In the genomic region with DNA sequence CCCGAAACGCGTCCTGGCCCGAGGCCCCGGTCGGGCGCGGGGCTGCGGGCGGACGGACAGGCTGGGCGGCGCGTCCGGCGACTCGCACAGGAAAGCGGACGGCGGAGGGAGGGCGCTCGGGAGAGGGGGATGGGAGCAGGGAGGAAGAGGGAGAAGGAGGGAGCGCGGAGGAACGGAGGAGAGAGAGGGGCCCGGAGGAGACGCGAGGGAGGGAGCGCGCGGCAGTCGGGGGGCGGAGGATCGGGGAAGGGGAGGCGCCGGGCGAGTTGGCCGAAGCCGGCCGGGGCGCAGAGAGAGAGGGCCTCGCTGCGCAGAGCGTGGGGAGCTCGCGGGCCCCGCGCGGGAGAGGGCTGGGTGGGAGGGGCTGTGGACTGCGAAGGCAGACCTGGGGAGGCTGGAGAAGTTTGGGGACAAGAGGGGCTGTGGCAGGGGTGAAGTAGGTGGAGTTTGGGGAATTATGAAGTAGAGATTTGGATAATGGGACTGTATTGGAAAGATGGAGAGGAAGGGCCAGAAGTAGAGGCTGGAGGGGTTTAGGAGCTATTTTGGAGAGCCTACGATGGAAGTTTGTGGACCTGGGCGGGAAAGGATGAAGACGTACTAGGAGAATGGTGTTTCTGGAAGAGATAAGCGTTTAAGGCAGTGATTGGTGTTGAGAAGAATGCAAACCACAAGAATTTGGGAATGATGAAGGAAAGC, we compare ENCODE assay signal across 8 mouse cellular contexts. TPM values are rescaled to one million over a fixed set of nuclear protein-coding genes. Genes with fewer than 3 reads are reported as not detected.
DNase-seq lines count a peak whose midpoint lies in the region; ATAC-seq and TF ChIP-seq lines count a peak whose summit lies in the region.

No protein-coding gene starts in this region.

- TF ChIP-seq EP300 in stomach, postnatal 0 days (optimal IDR thresholded peaks at IDR 0.05), result peak; percentile 35

- WGBS in embryonic facial prominence, embryonic 12.5 days, result 1% methylated on average over 50 of the region's 54 CpGs
- WGBS in heart, embryonic 10.5 days, result under 1% methylated on average over 51 of the region's 54 CpGs
- WGBS in liver, embryonic 12.5 days (ENCODE audit: insufficient replicate concordance), result 2% methylated on average over 53 of the region's 54 CpGs
- WGBS in stomach, postnatal 0 days, result under 1% methylated on average over 47 of the region's 54 CpGs

- peak overlapping the region; percentile 78 for H3K4me2 ChIP-seq in embryonic facial prominence, embryonic 12.5 days (replicated peaks)
- peak overlapping the region; percentile 93 for H3K4me2 ChIP-seq in liver, embryonic 12.5 days
- peak overlapping the region; percentile 72 for H3K4me2 ChIP-seq in stomach, postnatal 0 days (replicated peaks; ENCODE audit: low read depth)

- peak; percentile 77 for ATAC-seq in embryonic facial prominence, embryonic 12.5 days (ENCODE audit: insufficient number of reproducible peaks, insufficient read depth, low FRiP score, low TSS enrichment)
- peak; percentile 42 for ATAC-seq in liver, embryonic 12.5 days
- peak; percentile 76 for ATAC-seq in stomach, postnatal 0 days (ENCODE audit: low FRiP score, low TSS enrichment)

- peaks cover 41% of the 10 kb centered on the region for H3K4me1 ChIP-seq in embryonic facial prominence, embryonic 12.5 days
- peaks cover 50% of the 10 kb centered on the region for H3K4me1 ChIP-seq in heart, embryonic 10.5 days
- H3K4me1 ChIP-seq in liver, embryonic 12.5 days, result peaks cover 41% of the 10 kb centered on the region
- peaks cover 10% of the 10 kb centered on the region for H3K4me1 ChIP-seq in stomach, postnatal 0 days (replicated peaks; ENCODE audit: control insufficient read depth, insufficient read depth)

- TF ChIP-seq CTCF in stomach, postnatal 0 days (IDR thresholded peaks at IDR 0.05; ENCODE audit: low read depth), result no peak

- peak overlapping the region; percentile 74 for H3K4me3 ChIP-seq in embryonic facial prominence, embryonic 12.5 days
- H3K4me3 ChIP-seq in heart, embryonic 10.5 days, result peak overlapping the region; percentile 92
- H3K4me3 ChIP-seq in liver, embryonic 12.5 days, result peak overlapping the region; percentile 71
- peak overlapping the region; percentile 76 for H3K4me3 ChIP-seq in stomach, postnatal 0 days (ENCODE audit: low read depth, low read length)

- peak overlapping the region; percentile 99 for H3K27ac ChIP-seq in embryonic facial prominence, embryonic 12.5 days
- H3K27ac ChIP-seq in heart, embryonic 10.5 days, result peak overlapping the region; percentile 98
- H3K27ac ChIP-seq in liver, embryonic 12.5 days, result peak overlapping the region; percentile 72
- peak overlapping the region; percentile 97 for H3K27ac ChIP-seq in stomach, postnatal 0 days (replicated peaks)

- H3K9me3 ChIP-seq in embryonic facial prominence, embryonic 12.5 days, result no peaks in the 10 kb centered on the region
- H3K9me3 ChIP-seq in heart, embryonic 10.5 days, result no peaks in the 10 kb centered on the region
- no peaks in the 10 kb centered on the region for H3K9me3 ChIP-seq in liver, embryonic 12.5 days (replicated peaks)
- no peaks in the 10 kb centered on the region for H3K9me3 ChIP-seq in stomach, postnatal 0 days (ENCODE audit: control insufficient read depth, low read length)

- H3K9ac ChIP-seq in embryonic facial prominence, embryonic 12.5 days, result peak overlapping the region; percentile 98
- H3K9ac ChIP-seq in liver, embryonic 12.5 days, result peak overlapping the region; percentile 72
- peak overlapping the region; percentile 94 for H3K9ac ChIP-seq in stomach, postnatal 0 days (ENCODE audit: low read length)

- peak; percentile 39 to 42 for DNase-seq in B cell, adult 2 months
- peak; percentile 93 for DNase-seq in adrenal gland, postnatal 14 days
- peak; percentile 91 for DNase-seq in heart, embryonic 10.5 days (ENCODE audit: low spot score)
- peak; percentile 82 for DNase-seq in kidney, adult 9 months
- DNase-seq in naive thymus-derived CD4-positive, alpha-beta T cell, adult 2 months (ENCODE audit: low read depth), result peak; percentile 59
- DNase-seq in stomach, postnatal 0 days (ENCODE audit: low spot score), result peak; percentile 88

- H3K36me3 ChIP-seq in embryonic facial prominence, embryonic 12.5 days, result no peaks in the 10 kb centered on the region
- H3K36me3 ChIP-seq in heart, embryonic 10.5 days, result no peaks in the 10 kb centered on the region
- H3K36me3 ChIP-seq in liver, embryonic 12.5 days, result no peaks in the 10 kb centered on the region
- H3K36me3 ChIP-seq in stomach, postnatal 0 days (ENCODE audit: control insufficient read depth, insufficient read depth, low read length), result no peaks in the 10 kb centered on the region

- no peaks in the 10 kb centered on the region for H3K27me3 ChIP-seq in embryonic facial prominence, embryonic 12.5 days
- H3K27me3 ChIP-seq in heart, embryonic 10.5 days (ENCODE audit: insufficient read depth, poor library complexity, severe bottlenecking), result peaks cover 7% of the 10 kb centered on the region; the same call in 1 of the 2 replicates
- H3K27me3 ChIP-seq in liver, embryonic 12.5 days (replicated peaks), result peaks cover 94% of the 10 kb centered on the region
- H3K27me3 ChIP-seq in stomach, postnatal 0 days (ENCODE audit: control insufficient read depth, insufficient read depth, low read length), result no peaks in the 10 kb centered on the region

RNA-seq across cellular contexts. Expression of a gene that starts 0.5 kb away (rescaled TPM):
- total RNA-seq in adrenal gland, postnatal 14 days (2021), result 70.3 and 84.6 TPM in 2 replicates
- 20.1 and 20.5 TPM in 2 replicates for polyA plus RNA-seq in embryonic facial prominence, embryonic 12.5 days (2016; fragmentation: Nextera tagmentation; extraction: Ambion mirVana)
- 7.4 and 11.4 TPM in 2 replicates for polyA plus RNA-seq in heart, embryonic 10.5 days (2016; fragmentation: Nextera tagmentation; extraction: Ambion mirVana)
- polyA plus RNA-seq in liver, embryonic 12.5 days (2016; fragmentation: Nextera tagmentation; extraction: Ambion mirVana), result 2.6 and 2.9 TPM in 2 replicates
- polyA plus RNA-seq in stomach, postnatal 0 days (2015; fragmentation: Nextera tagmentation; extraction: Ambion mirVana), result 6.6 and 6.9 TPM in 2 replicates

RNA-seq across cellular contexts. Expression of a gene that starts 1.0 kb away (rescaled TPM):
- not detected in 2 replicates for total RNA-seq in adrenal gland, postnatal 14 days (2021)
- polyA plus RNA-seq in embryonic facial prominence, embryonic 12.5 days (2016; fragmentation: Nextera tagmentation; extraction: Ambion mirVana), result not detected in 2 replicates
- polyA plus RNA-seq in heart, embryonic 10.5 days (2016; fragmentation: Nextera tagmentation; extraction: Ambion mirVana), result not detected in 2 replicates
- not detected in 2 replicates for polyA plus RNA-seq in liver, embryonic 12.5 days (2016; fragmentation: Nextera tagmentation; extraction: Ambion mirVana)
- polyA plus RNA-seq in stomach, postnatal 0 days (2015; fragmentation: Nextera tagmentation; extraction: Ambion mirVana), result not detected in 2 replicates

RNA-seq across cellular contexts. Expression of a gene that starts 12.7 kb away (rescaled TPM):
- total RNA-seq in adrenal gland, postnatal 14 days (2021), result 13.0 and 18.9 TPM in 2 replicates
- 9.7 and 10.2 TPM in 2 replicates for polyA plus RNA-seq in embryonic facial prominence, embryonic 12.5 days (2016; fragmentation: Nextera tagmentation; extraction: Ambion mirVana)
- 4.5 and 4.8 TPM in 2 replicates for polyA plus RNA-seq in heart, embryonic 10.5 days (2016; fragmentation: Nextera tagmentation; extraction: Ambion mirVana)
- polyA plus RNA-seq in liver, embryonic 12.5 days (2016; fragmentation: Nextera tagmentation; extraction: Ambion mirVana), result 0.77 and 1.0 TPM in 2 replicates
- 4.3 and 5.1 TPM in 2 replicates for polyA plus RNA-seq in stomach, postnatal 0 days (2015; fragmentation: Nextera tagmentation; extraction: Ambion mirVana)

RNA-seq across cellular contexts. Expression of a gene that starts 15.6 kb away (rescaled TPM):
- 338 and 346 TPM in 2 replicates for total RNA-seq in adrenal gland, postnatal 14 days (2021)
- polyA plus RNA-seq in embryonic facial prominence, embryonic 12.5 days (2016; fragmentation: Nextera tagmentation; extraction: Ambion mirVana), result 498 and 530 TPM in 2 replicates
- 297 and 301 TPM in 2 replicates for polyA plus RNA-seq in heart, embryonic 10.5 days (2016; fragmentation: Nextera tagmentation; extraction: Ambion mirVana)
- 109 and 116 TPM in 2 replicates for polyA plus RNA-seq in liver, embryonic 12.5 days (2016; fragmentation: Nextera tagmentation; extraction: Ambion mirVana)
- 292 and 310 TPM in 2 replicates for polyA plus RNA-seq in stomach, postnatal 0 days (2015; fragmentation: Nextera tagmentation; extraction: Ambion mirVana)

RNA-seq across cellular contexts. Expression of a gene that starts 18.3 kb away (rescaled TPM):
- 7.3 and 23.1 TPM in 2 replicates for total RNA-seq in adrenal gland, postnatal 14 days (2021)
- polyA plus RNA-seq in embryonic facial prominence, embryonic 12.5 days (2016; fragmentation: Nextera tagmentation; extraction: Ambion mirVana), result 6.7 TPM in 2 replicates
- polyA plus RNA-seq in heart, embryonic 10.5 days (2016; fragmentation: Nextera tagmentation; extraction: Ambion mirVana), result 5.9 and 8.6 TPM in 2 replicates
- 30.8 and 31.3 TPM in 2 replicates for polyA plus RNA-seq in liver, embryonic 12.5 days (2016; fragmentation: Nextera tagmentation; extraction: Ambion mirVana)
- 13.1 and 15.8 TPM in 2 replicates for polyA plus RNA-seq in stomach, postnatal 0 days (2015; fragmentation: Nextera tagmentation; extraction: Ambion mirVana)

Comparison
In these comparisons a context has a peak if more than half of its experiments do, and no peak if none do; other contexts are left out.
1. Peak in every context shown above with its lines: DNase-seq, ATAC-seq, H3K4me3 ChIP-seq and H3K27ac ChIP-seq.
2. DNase-seq: peak in every context shown above with its lines; median percentile 93 in adrenal gland, postnatal 14 days; 91 in heart, embryonic 10.5 days; 88 in stomach, postnatal 0 days; 82 in kidney, adult 9 months; 59 in naive thymus-derived CD4-positive, alpha-beta T cell, adult 2 months; 40 in B cell, adult 2 months.